Mouse (Mus musculus): ENCODE results near the gene Uhrf1bp1l. TPM values are rescaled to one million over a fixed set of nuclear protein-coding genes. Genes with fewer than 3 reads are reported as not detected.
A peak's percentile ranks its signal among the peaks of the same experiment; 100 is the strongest.
"Not testable (repeated sequence)": the region's sequence is repeated elsewhere in the genome, so short reads cannot be mapped to it uniquely, and the experiment has no call there.

The Uhrf1bp1l gene
- polyA plus RNA-seq (2012; rRNA removed) = 21.1 and 28.8 TPM in 2 replicates
- polyA plus RNA-seq (2014; fragmentation: Nextera tagmentation; extraction: Ambion mirVana) = 24.0 and 26.9 TPM in 2 replicates

- 0 out of 2 replicates have a peak, but pooled peaks cover 3% of the 10 kb centered on the region for H3K4me1 ChIP-seq (ENCODE audit: control insufficient read depth, insufficient read depth, low read length)
- no peaks in the 10 kb centered on the region for H3K27me3 ChIP-seq (ENCODE audit: control insufficient read depth, insufficient read depth, low read length)
- peak within 1 kb of the TSS; percentile 94 for H3K9ac ChIP-seq (ENCODE audit: low read depth, low read length, severe bottlenecking)
- WGBS = under 1% methylated on average over 63 of the region's 85 CpGs
- peak within 1 kb of the TSS; percentile 94 for H3K4me3 ChIP-seq (replicated peaks; ENCODE audit: low read length)
- DNase-seq (ENCODE audit: low spot score) = peak; percentile 94
- peak; percentile 88 for TF ChIP-seq POLR2A (IDR thresholded peaks at IDR 0.05; ENCODE audit: borderline replicate concordance, extremely low read depth, insufficient read depth, insufficient read length)
- H3K4me2 ChIP-seq (replicated peaks; ENCODE audit: low read depth, low read length, severe bottlenecking) = peak within 1 kb of the TSS; percentile 60
- ATAC-seq (ENCODE audit: low FRiP score, low read depth) = peak; percentile 94
- H3K9me3 ChIP-seq (ENCODE audit: control insufficient read depth, low read length) = no peaks in the 10 kb centered on the region
- peak within 1 kb of the TSS; percentile 95 for H3K27ac ChIP-seq (replicated peaks; ENCODE audit: low read depth, low read length)
- no peaks in the 10 kb centered on the region for H3K36me3 ChIP-seq (ENCODE audit: control insufficient read depth, insufficient read depth, low read length)
These were observed at the start of gene Uhrf1bp1l for GRCm38 (mm10) chr10:89744871-89745665. TSS of gene Uhrf1bp1l (plus strand) at chr10:89744991.

- ATAC-seq (ENCODE audit: low FRiP score, low read depth) (no peak), DNase-seq (ENCODE audit: low spot score) (no peak)
- Histone ChIP-seq H3K9me3 (ENCODE audit: control insufficient read depth, low read length) (no peaks in the 10 kb centered on the region), H3K27me3 (ENCODE audit: control insufficient read depth, insufficient read depth, low read length) (no peaks in the 10 kb centered on the region), H3K4me2 (replicated peaks; ENCODE audit: low read depth, low read length, severe bottlenecking) (no peak overlapping the region), H3K9ac (ENCODE audit: low read depth, low read length, severe bottlenecking) (no peak overlapping the region), H3K27ac (replicated peaks; ENCODE audit: low read depth, low read length) (no peak overlapping the region), H3K4me3 (replicated peaks; ENCODE audit: low read length) (no peak overlapping the region), H3K36me3 (ENCODE audit: control insufficient read depth, insufficient read depth, low read length) (no peaks in the 10 kb centered on the region), H3K4me1 (ENCODE audit: control insufficient read depth, insufficient read depth, low read length) (no peaks in the 10 kb centered on the region)
- TF ChIP-seq POLR2A (IDR thresholded peaks at IDR 0.05; ENCODE audit: borderline replicate concordance, extremely low read depth, insufficient read depth, insufficient read length) = no peak
- WGBS = 80% methylated on average over 20 of the region's 20 CpGs
These were observed 49.4 kb upstream of the Uhrf1bp1l start for GRCm38 (mm10) chr10:89695194-89695911.

GRCm38 (mm10) chr10:89696270-89696669 is 48.5 kb upstream of the Uhrf1bp1l start:
- H3K4me2 ChIP-seq (replicated peaks; ENCODE audit: low read depth, low read length, severe bottlenecking); H3K27ac ChIP-seq (replicated peaks; ENCODE audit: low read depth, low read length); H3K9ac ChIP-seq (ENCODE audit: low read depth, low read length, severe bottlenecking); H3K36me3 ChIP-seq (ENCODE audit: control insufficient read depth, insufficient read depth, low read length); H3K4me1 ChIP-seq (ENCODE audit: control insufficient read depth, insufficient read depth, low read length); H3K27me3 ChIP-seq (ENCODE audit: control insufficient read depth, insufficient read depth, low read length); H3K4me3 ChIP-seq (replicated peaks; ENCODE audit: low read length); H3K9me3 ChIP-seq (ENCODE audit: control insufficient read depth, low read length); DNase-seq (ENCODE audit: low spot score); ATAC-seq (ENCODE audit: low FRiP score, low read depth): not testable (repeated sequence)
- WGBS = 84% methylated on average over 2 of the region's 2 CpGs

- Histone ChIP-seq H3K4me3 (replicated peaks; ENCODE audit: low read length) (no peak overlapping the region), H3K27me3 (ENCODE audit: control insufficient read depth, insufficient read depth, low read length) (no peaks in the 10 kb centered on the region), H3K4me2 (replicated peaks; ENCODE audit: low read depth, low read length, severe bottlenecking) (no peak overlapping the region), H3K9me3 (ENCODE audit: control insufficient read depth, low read length) (no peaks in the 10 kb centered on the region), H3K4me1 (ENCODE audit: control insufficient read depth, insufficient read depth, low read length) (no peaks in the 10 kb centered on the region), H3K27ac (replicated peaks; ENCODE audit: low read depth, low read length) (no peak overlapping the region), H3K36me3 (ENCODE audit: control insufficient read depth, insufficient read depth, low read length) (no peaks in the 10 kb centered on the region), H3K9ac (ENCODE audit: low read depth, low read length, severe bottlenecking) (no peak overlapping the region)
- no peak for TF ChIP-seq POLR2A (IDR thresholded peaks at IDR 0.05; ENCODE audit: borderline replicate concordance, extremely low read depth, insufficient read depth, insufficient read length)
- ATAC-seq (ENCODE audit: low FRiP score, low read depth) (no peak), DNase-seq (ENCODE audit: low spot score) (no peak)
- 93% methylated on average over 3 of the region's 3 CpGs for WGBS
These were observed 46.8 kb upstream of the Uhrf1bp1l start for GRCm38 (mm10) chr10:89697956-89698355.

GRCm38 (mm10) chr10:89703042-89703441 is 41.7 kb upstream of the Uhrf1bp1l start:
- Histone ChIP-seq H3K36me3 (ENCODE audit: control insufficient read depth, insufficient read depth, low read length) (no peaks in the 10 kb centered on the region), H3K4me2 (replicated peaks; ENCODE audit: low read depth, low read length, severe bottlenecking) (no peak overlapping the region), H3K27ac (replicated peaks; ENCODE audit: low read depth, low read length) (no peak overlapping the region), H3K27me3 (ENCODE audit: control insufficient read depth, insufficient read depth, low read length) (no peaks in the 10 kb centered on the region), H3K9me3 (ENCODE audit: control insufficient read depth, low read length) (no peaks in the 10 kb centered on the region), H3K9ac (ENCODE audit: low read depth, low read length, severe bottlenecking) (no peak overlapping the region), H3K4me3 (replicated peaks; ENCODE audit: low read length) (no peak overlapping the region), H3K4me1 (ENCODE audit: control insufficient read depth, insufficient read depth, low read length) (no peaks in the 10 kb centered on the region)
- no peak for TF ChIP-seq POLR2A (IDR thresholded peaks at IDR 0.05; ENCODE audit: borderline replicate concordance, extremely low read depth, insufficient read depth, insufficient read length)
- ATAC-seq (ENCODE audit: low FRiP score, low read depth) (no peak), DNase-seq (ENCODE audit: low spot score) (no peak)
- WGBS = 56% methylated on average over 5 of the region's 5 CpGs
